Mouse (Mus musculus): Measurements from ENCODE around the gene Gipr.
"Not testable (repeated sequence)": the region's sequence is repeated elsewhere in the genome, so short reads cannot be mapped to it uniquely, and the experiment has no call there.

Gene Gipr

DNA sequence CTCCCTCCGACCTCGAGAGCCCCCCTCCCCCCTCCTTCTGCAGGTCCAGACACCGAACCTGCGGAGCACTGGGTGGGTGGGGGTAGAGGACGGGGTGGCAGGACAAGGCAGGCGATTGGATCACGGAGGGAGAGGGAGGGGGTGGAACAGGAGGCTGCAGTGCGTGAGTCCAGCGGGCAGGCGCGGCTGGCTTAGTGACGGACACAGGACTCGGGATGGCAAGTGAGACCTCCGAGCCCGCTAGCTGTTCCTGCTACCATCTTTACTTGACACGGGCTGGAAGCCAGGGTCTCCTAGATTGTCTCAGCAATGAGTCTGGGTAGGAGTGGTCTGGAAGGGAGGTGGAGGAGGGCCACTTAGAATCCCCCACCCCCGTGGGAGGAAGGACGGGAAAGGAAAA is 12.1 kb upstream of the Gipr start:
- DNase-seq (ENCODE audit: low spot score) = no peak

DNA sequence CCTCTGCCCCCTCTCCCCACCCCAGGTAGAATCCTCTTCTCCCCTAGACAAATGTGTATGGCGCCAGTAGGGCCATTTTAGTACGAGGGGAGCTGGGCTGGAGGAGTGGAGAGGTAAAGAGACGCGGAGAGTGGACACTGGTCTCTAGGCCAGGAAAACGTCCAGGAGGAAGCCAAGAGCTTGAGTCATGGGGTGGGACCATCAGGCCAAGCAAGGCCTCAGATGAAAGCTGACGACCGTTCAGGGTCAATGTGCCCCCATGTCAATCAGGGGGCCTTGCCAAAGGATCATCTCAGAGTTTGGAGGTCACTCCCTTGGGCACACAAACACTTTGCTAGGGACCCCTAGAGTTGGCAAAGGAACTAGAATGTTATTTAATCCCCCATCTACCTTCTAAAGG is 11.3 kb upstream of the Gipr start:
- DNase-seq (ENCODE audit: low spot score) = no peak

DNA sequence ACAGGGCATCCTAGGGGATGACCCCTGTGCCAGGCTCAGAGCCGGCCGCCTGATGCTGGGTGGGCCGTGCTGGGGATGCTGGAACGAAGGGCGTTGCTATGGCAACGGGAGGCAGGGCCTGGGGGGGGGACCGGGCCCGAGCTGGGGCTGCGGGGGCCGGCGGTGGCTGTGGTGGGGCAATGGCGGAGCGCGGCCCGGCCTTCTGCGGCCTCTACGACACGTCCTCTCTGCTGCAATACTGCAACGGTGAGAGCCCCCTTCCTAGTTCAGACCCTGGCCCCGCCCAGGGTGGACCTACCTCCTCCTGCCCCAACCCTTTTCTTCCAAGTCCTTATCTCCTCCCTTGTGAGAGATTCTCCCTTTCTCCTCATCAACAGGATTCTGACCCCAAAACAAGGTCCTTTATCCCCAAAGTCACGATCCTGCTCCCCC is 10.6 kb upstream of the Gipr start:
- DNase-seq (ENCODE audit: low spot score) = no peak

DNA sequence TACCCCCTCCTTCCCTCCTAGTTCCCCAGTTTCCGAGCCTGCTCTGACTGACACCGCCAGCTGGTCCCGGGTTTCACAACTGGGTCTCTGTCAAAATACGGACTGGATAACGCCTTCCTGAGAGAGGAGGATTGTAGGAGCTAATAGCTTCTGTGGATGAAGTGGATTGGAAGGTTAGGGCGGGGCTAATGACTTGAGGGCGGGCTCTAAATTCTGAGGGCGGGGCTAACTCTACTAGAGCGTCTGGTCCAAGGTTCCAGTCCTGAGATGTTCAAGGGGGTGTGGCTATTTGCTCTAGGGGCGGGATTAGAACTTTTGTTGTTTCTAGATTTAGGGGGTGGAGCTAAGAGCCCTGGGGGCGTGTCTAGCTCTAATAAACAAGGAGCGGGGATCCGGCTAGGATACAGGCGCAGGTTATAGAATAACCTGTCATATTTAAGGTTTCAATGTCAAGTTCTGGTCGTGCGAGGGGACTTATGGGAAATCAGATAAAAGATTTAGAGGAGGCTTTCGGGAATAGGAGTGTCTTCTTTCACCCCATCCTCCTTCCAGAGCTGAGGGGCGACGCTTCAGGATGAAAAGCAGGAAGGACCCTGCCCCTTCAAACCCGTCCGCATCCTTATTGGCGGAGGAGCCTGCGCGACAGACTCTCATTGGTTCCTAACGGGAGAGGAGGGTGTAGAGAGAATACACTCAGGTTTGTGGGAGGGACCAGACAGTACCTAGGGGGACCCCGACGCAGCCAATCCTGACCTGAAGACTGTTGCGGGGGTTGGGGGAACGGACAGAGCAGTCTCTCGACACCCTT is 10.0 kb upstream of the Gipr start, which contains the start of gene Eml2:
Gene Eml2 (plus strand): TSS at position 714 of the 808 bp plus-strand sequence.
- no peak for DNase-seq (ENCODE audit: low spot score)

DNA sequence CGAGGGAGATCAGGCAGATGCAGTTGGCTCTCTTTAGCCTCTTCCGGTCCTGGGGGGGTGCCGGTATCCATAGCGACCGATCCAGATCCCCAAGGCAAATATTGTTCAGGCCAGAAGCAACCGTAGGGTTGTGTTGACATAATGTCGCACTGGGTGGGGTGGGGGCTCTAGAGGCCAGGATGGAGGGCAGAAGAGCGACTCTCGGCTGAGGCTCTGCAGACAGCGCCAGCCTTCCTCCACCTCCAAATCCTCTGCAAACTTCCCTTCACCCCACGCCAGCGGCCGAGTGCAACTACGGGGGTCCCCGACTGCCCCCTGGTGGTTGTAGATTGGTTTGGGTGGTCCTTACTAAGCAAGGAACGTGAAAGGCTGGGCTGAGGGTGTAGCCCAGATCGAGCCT is 6.9 kb upstream of the Gipr start:
- no peak for DNase-seq (ENCODE audit: low spot score)

DNA sequence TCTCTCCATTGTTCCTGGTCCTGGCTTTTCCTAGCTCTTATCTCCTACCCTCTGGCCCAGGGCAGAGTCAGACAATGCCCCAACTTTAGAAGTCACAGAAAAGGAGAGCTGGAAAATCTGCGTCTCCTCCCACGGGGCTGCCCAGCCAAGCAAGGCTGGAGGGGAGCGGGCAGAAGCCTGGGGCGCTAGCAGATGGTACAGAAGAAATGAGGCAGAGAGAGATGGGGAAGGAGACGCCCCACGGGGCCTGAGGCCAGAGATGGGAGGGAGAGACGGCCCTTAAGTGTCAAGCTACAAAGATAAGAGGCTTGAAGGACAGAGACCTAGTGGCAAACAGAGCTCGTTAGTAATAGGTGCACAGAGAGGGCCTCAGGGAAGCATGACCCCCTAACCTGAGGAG is 5.9 kb upstream of the Gipr start:
- no peak for DNase-seq (ENCODE audit: low spot score)

DNA sequence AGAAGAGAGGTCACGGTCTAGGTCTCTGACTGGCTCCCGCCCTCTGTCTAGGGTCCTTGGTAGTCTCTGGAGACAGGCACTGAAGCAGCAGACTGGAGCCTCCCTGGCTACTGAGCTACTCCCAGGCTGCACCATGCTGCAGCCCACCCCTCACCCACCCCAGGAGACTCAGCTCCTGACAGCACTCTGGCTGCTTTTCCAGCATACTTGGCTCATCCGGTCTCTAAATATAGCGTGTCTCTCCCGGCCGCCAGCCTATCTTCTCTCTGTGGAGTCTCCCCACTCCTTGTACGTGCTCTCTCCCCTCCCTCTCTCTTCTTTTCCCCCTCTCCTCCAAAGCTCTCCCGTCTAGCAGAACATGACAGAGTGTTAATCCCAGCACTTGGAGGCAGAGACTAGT is 4.2 kb upstream of the Gipr start:
- DNase-seq (ENCODE audit: low spot score) = no peak

DNA sequence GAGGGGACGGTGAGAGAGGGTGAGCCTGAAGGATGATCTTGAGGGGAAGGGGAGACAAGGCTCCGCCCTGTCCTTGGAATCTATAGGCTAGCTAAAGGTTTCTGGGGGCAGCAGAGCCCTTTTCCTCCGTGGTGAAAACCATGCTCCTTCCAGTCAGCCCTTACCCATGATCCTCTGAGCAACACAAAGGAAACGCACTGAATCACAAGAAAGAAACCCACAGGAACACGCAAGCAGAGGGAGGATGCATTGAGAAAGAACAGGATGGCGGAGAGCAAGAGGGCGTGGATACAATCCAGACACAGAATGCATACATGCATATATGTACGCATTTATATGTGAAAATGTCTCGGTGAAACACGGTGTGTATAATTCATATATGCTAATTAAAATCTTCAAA is 3.6 kb upstream of the Gipr start:
- DNase-seq (ENCODE audit: low spot score) = no peak

DNA sequence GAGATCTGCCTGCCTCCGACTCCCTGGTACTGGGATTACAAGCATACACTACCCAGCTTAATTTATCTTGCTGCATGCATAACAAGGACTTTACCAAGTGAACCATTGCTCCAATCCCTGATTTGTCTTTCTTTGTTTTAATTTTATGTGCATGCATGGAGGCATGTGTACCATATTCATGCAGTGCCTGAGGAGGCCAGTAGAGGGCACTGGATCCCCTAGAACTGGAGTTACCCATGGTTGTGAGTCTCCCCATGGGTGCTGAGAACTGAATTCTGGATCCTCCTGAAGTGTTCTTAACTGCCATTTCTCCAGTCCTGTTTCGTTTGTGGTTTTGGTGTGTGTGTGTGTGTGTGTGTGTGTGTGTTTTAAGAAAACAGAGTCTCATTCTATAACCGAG is 1.1 kb upstream of the Gipr start:
- DNase-seq (ENCODE audit: low spot score) = no peak

DNA sequence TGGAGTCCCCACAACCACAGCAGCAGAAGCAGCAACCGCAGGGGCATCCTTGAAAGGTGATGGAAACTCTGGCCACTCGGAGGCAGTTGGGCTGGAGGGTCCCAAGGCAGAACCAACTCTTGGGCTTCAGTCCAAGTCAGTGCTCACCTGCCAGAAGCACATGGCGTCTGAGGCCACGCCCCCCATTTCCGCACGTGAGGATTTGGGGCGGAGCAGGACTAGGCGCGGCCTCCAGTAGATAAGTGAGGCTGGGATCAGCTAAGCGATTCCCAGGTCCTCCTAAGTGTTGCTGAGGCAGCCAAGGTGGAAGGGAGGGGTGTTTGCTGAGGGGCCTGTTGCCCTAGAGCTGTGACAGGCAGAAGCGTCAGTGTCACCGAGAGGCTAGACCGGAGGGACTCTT is 949 bp downstream of the Gipr start:
- DNase-seq (ENCODE audit: low spot score) = peak; percentile 69

DNA sequence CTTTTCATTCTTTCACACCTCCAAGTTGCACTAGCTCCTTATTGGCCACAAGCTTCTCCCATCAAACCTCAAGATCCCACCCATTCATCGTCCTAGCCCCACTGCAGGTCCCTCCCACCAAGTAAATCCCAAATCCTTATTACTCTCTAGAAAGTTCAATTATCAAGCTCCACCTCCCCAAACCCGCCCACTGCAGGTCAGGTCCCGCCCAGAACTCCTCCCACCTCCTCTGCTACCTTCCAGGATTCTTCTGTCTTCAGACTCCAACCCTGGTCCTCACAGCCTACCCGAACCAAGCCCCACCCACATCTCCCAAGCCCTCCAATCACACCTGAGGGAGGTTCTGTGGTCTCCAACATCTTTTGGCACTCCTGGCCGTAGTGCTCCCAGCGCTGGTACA is 1.7 kb downstream of the Gipr start:
- DNase-seq (ENCODE audit: low spot score) = no peak

DNA sequence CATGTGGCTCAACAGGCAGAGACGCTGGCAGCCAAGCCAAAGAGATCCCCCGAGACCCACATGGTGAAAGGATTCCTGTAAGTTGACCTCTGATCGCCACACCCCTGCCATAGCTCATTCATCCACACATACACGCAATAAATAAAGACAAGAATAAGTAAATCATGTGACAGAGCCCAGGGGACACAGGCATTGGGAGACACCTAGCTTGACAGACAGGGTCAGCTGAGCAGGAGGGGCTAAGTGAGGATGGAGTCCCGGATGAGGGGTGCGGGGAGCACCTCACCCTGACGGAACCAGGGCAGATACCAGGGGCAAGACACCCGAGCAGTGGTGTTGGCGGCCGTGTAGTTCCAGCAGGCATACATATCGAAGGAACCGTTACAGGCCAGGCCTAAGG is 2.2 kb downstream of the Gipr start:
- no peak for DNase-seq (ENCODE audit: low spot score)

DNA sequence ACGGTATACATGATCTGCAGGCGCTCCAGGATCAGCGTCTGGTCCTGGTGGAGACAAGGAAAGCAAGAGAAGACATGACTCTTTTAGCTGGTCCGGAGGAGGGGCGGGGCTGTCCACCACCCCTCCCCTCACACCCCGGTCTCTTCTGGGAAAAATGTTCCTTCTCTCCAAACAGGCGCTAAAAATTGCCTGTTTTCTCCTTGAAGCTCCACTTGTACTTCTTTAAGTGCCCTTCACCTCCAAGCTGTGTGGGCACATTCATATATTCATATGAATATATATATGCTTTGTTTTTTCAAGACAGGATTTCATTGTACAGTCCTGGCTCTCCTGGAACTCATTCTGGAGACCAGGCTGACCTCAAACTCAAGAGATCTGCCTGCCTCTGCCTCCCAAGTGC is 3.0 kb downstream of the Gipr start:
- DNase-seq (ENCODE audit: low spot score) = no peak

DNA sequence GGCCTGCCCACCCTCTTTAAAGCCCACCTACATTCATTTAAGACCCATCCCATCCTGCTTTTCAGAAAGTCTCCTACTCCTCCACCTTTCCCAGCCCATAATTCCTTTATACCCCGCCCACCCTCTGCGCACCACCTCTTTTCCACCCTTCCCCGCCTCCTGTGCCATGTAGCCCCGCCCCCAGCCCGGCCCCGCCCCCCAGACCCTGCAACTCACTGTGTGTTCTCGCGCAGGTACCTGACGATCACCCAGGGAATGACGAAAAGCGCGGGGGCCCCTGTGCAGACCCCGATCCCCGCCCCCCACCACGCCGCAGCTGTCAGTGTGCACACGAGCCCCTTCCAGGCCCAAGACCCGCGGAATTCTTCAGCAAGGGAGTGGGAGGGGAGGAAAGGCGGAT is 5.8 kb downstream of the Gipr start:
- no peak for DNase-seq (ENCODE audit: low spot score)

DNA sequence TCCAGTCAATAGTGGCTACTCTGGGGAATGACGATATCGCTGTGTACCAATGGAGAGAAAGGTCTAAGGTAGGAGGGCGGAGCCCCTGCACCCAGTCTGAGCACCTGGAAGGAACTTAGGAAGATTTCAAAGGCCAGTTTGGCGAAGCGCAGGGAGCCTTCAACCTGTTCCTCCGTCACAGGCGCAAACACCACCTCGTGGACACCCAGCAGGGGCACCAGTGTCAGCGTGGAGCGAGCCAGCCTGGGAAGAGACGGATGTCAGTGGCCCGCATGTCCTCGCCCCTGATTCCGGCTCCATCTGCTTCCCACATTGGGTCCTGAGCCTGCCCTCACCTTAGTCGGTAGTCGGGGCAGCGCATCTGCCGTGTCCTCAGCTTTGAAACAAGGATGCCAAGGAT is 6.5 kb downstream of the Gipr start:
- no peak for DNase-seq (ENCODE audit: low spot score)

DNA sequence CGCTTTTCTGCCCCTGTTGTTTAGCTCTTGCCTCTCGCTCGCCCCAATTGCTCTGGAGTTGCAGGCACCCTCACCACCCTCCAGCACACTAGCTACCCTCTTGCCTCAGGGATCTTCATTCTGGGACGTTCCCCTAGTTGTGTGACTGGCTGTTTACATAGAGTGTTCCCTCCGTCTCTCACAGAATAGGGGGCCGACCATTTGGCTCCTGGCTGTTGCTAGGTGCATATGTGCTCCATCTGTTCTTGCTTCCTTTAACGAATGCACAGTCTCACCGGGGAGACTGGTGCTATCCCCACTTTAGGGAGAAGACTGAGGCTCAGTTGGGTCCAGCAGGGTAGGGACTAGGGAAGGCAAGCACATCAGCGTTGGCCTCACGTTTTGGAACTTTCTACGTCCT is 7.3 kb downstream of the Gipr start:
- no peak for DNase-seq (ENCODE audit: low spot score)

DNA sequence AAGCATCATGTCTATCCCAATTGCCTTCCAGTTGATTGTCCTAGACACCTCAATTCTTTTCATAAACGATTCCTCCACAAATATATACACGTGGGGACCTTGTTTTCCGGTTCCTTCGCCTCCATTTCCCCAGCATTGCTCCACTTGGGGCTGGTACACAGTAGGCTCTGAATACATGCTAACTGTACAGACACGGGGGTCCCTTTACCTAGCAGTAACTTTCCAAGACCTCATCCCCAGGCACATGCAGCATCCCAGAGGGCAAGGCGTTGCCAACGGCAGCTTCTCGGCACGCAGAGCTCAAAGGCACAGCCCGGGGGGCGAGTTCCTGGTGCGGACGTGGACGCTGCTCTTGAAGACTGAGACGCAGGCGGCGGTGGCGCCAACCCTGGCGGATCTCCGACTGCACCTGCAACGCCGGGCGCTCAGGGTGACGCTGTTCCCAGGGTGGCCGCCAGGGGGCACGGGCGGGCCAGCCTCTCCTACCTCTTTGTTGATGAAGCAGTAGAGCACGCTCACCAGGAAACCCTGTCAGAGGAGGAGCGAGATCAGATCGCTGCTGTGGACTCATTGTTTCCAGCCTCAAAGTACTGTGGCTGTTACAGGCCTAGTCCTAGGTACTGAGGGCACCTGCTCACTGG is 8.6 kb downstream of the Gipr start:
- DNase-seq (ENCODE audit: low spot score) = peak; percentile 77

DNA sequence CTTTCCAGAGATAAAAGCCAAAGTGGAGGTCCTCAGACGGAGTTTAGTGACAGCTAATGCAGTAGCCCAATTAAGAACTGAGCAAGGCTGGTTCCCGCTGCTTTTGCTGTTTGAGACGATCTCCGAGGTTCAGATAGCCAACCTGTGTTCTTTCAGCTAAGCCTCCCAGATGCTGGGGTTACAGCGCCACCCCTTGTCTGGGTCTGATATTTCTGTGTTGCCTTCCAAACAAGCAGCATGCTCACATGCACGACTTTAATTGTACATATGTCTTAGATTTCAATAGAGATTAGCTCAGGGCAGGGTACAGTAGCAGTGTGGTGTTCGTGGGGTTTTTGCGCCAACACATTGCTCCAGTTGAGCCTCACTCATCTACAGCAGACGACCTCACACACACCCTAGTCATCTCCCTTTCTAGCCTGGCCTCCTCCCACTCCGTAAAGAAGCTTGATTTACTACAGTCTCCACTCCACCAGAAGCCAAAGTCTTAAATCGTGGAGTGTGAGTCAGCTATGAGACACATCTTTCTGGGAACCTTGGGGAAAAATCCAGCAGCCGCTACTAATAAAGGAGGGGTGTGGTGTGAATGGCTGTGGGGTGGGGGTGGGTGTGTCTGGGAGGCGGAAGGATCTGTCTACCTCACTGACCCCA is 10.0 kb downstream of the Gipr start:
- no peak for DNase-seq (ENCODE audit: low spot score)

DNA sequence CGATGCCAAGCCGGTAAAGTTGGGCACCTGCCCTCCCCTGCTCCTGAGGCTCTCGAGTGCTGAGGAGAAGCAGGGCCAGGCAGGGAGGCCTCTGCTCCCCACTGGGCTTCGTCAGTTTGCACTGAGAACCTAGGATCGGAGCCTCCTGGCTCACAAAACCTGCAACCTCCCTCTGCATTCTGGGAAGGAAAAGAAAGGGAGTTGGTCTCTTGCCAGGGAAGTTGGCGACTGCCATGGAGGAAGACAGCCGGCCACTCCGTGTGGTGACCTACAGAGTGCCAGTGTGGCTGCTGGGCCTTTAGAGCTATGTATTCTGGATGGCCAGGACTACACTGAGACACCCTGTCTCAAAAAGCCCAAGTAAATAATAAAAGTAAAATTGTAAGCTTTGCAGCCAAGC is 11.1 kb downstream of the Gipr start:
- no peak for DNase-seq (ENCODE audit: low spot score)

DNA sequence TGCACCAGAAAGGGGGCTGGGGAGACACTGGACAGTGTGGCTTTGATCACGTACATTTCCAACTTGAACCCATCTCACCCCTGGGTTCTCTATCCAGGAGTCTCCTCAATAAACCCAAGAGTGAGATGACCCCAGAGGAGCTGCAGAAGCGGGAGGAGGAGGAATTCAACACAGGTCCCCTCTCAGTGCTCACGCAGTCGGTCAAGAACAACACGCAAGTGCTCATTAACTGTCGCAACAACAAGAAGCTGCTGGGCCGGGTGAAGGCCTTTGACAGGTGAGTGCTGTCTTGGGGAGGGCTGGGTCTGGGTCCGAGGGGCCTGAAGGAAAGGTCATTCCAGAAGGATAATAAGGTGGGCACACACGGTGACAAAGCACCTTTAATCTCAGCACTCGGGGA is 14.8 kb downstream of the Gipr start:
- not testable (repeated sequence) for DNase-seq (ENCODE audit: low spot score)

DNA sequence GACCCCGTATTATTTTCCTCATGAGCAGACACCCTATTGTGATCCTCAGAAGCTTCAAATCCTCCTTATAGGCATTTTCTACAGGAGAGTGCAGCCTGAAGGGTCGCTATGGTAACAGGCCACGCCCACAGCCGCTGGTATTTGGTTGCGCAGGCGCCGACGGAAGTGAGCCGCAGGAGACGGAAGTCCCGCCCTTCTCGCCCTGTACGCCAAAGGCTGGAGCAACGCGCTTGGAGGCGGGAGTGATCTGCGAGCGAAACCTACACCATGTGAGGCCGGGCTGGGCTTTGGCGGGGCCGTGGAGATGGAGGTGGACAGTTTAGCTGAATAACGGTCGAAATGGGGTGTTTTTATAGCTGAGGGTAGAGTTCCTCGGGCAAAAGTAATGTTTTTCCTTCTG is 16.3 kb downstream of the Gipr start, which contains the start of gene Snrpd2:
Gene Snrpd2 (plus strand): TSS at position 97 of the 400 bp plus-strand sequence.
- DNase-seq (ENCODE audit: low spot score) = peak; percentile 96

DNA sequence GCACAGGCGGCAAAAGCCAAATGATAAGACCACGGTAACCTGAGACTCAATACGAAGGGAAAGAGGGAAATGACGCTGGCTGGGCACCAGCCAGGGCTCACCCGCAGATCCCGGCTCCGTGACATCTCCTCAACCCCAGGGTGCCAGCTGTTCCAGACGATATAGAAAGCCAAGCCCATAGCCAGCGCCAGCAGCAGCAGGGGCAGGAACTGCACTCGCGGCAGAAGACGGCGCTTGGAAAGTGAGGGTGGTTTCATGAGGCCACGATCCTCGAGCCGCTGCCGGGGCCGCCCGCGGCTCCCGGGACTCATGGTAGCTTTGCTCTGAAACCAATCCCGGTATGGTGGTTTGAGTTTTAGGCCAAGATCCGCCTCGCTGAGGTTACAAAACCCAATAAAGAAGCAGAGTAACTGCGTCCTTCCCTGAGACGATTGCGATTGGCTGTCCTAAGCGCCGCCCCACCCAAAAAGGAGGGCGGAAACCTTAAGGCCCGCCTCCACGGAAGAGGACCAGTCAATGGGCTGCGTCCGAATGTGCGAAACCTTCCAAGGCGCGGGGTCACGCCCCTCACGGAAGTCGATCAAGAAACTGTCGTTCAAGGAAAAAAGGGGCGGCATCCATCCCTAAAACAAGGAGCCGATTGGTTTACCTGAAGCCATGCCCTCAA is 16.9 kb downstream of the Gipr start, which contains the start of gene Qpctl:
Gene Qpctl (minus strand): TSS at position 417 of the 667 bp plus-strand sequence.
- DNase-seq (ENCODE audit: low spot score) = peak; percentile 99
